Mouse (Mus musculus) heart, adult 2 months (tissue): ENCODE data around the gene Asic2.

ENCODE experiments used
- CTCF ChIP-seq: fragments of 200-600 bp; IDR thresholded peaks from 2 replicates; pipeline ENCODE4 v1.8.1; 2022; ENCODE audit warnings: antibody characterized with exemption, mild to moderate bottlenecking, moderate library complexity
- EP300 ChIP-seq: fragments of 200-500 bp; IDR thresholded peaks from 2 replicates; pipeline ENCODE4 v1.6.1; 2011; ENCODE audit warnings: low read depth, low read length, control low read depth; ENCODE audit not compliant: insufficient read depth
- POLR2A ChIP-seq: fragments of 200-500 bp; IDR thresholded peaks from 2 replicates; pipeline ENCODE4 v1.6.1; 2011; ENCODE audit warnings: mild to moderate bottlenecking, low read depth, low read length, control low read depth; ENCODE audit not compliant: insufficient read depth

DNA sequence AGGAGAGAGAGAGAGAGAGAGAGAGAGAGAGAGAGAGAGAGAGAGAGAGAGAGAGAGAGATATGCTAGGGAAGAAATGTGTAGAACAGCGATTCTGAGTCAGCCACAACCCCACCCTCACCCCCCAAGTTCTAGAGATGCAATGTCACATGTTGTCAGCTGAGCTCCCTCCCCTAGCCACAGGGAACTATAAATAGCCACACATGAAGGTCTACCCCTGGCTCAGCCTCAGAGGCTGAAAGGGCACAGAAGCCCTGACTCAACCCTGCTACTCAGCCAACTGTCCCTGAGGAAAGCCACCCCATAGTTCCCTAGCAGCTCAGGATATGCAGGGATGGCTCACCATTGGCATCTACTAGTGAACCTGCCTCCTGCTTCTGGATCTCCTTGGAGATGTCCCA, 26.1 kb downstream of the Asic2 start:
- TF ChIP-seq EP300: 0 out of 2 replicates have a peak, but pooled peaks have one; percentile 41
- no peak for TF ChIP-seq CTCF
- TF ChIP-seq POLR2A: no peak
